Mouse (Mus musculus) frontal cortex, postnatal 10 days (tissue): ENCODE data around the gene Slc25a18.

Source experiments
- DNase-seq, 2 experiments: peaks; one replicate each; pipeline ENCODE4 v3.0.0; 2022; ENCODE audit warnings: low spot score in 2 of 2, mixed read lengths in 1 of 2

Slc25a18 gene

DNA sequence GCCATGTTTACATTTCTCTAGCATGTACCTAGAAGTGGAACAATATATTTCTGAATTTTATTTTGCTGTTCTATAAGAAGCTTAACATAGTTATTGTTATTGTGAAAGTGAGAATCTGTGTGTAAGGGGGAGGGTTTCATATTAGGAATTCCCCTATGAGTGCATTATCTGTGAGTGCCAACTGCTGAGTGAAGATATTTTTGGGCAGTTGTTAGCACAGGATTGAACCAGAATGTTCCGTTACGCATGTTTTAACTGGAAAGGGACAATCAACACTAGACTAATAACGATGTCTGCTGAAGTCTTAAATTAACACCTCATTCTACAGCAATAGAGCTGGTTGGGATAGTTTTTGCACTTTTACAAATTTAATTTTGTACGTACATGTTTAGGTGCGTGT is 68.4 kb downstream of the Slc25a18 start:
- DNase-seq, result no peak
